Mouse (Mus musculus) heart, embryonic 16.5 days (tissue): ENCODE data around the gene Gm47985. TPM values are rescaled to one million over a fixed set of nuclear protein-coding genes. Genes with fewer than 3 reads are reported as not detected.
"Not testable (repeated sequence)": the region's sequence is repeated elsewhere in the genome, so short reads cannot be mapped to it uniquely, and the experiment has no call there.

Source experiments
- ATAC-seq: fragments of 200-750 bp; cut with Nextera tagmentation; replicated peaks from 2 replicates; pipeline ENCODE4 v1.8.0; 2017; ENCODE audit warnings: moderate number of reproducible peaks; ENCODE audit not compliant: insufficient read depth, low FRiP score; ENCODE audit errors: extremely low read depth
- H3K27ac ChIP-seq: fragments of 300-500 bp; sonication (generic); 2 replicates; pipeline ENCODE4 v1.5.1; 2014; ENCODE audit warnings: mild to moderate bottlenecking, low read length, control low read depth, moderate library complexity
- H3K27me3 ChIP-seq: fragments of 300-500 bp; sonication (generic); 2 replicates; pipeline ENCODE4 v1.6.1; 2014; ENCODE audit warnings: low read length, mixed read lengths; ENCODE audit not compliant: control insufficient read depth, insufficient read depth
- H3K36me3 ChIP-seq: fragments of 300-500 bp; sonication (generic); 2 replicates; pipeline ENCODE4 v1.6.1; 2014; ENCODE audit not compliant: control insufficient read depth, insufficient read depth
- H3K4me1 ChIP-seq: fragments of 300-500 bp; sonication (generic); 2 replicates; pipeline ENCODE4 v1.6.1; 2014; ENCODE audit warnings: low read length, mixed read lengths; ENCODE audit not compliant: control insufficient read depth, insufficient read depth
- H3K4me2 ChIP-seq: fragments of 300-500 bp; sonication (generic); 2 replicates; pipeline ENCODE4 v1.6.1; 2014; ENCODE audit warnings: low read depth, mild to moderate bottlenecking, control low read depth, low read length
- H3K4me3 ChIP-seq: fragments of 300-500 bp; sonication (generic); 2 replicates; pipeline ENCODE4 v1.5.1; 2014; ENCODE audit warnings: mild to moderate bottlenecking, control low read depth, low read length
- H3K9ac ChIP-seq: fragments of 300-500 bp; sonication (generic); 2 replicates; pipeline ENCODE4 v1.6.1; 2014; ENCODE audit warnings: low read length, control low read depth
- H3K9me3 ChIP-seq: fragments of 300-500 bp; sonication (generic); replicated peaks from 2 replicates; pipeline ENCODE4 v1.6.1; 2016; ENCODE audit warnings: low read length; ENCODE audit not compliant: control insufficient read depth
- WGBS: fragments of 180-500 bp; shearing (Covaris S2); extraction: QIAGEN DNeasy Blood & Tissue Kit; methylation state at CpG from one replicate; pipeline ENCODE4 v1.1.7; 2014; 5-methylcytosine and 5-hydroxymethylcytosine counted together
- polyA plus RNA-seq: library from polyadenylated mRNA; unstranded; fragments of >200 nt; fragmentation: Nextera tagmentation; extraction: Ambion mirVana; gene quantifications from 2 replicates; pipeline ENCODE4 v1.2.1, GENCODE M21; 2015

Gene Gm47985
- polyA plus RNA-seq = 0.14 and 0.28 TPM in 2 replicates

DNA sequence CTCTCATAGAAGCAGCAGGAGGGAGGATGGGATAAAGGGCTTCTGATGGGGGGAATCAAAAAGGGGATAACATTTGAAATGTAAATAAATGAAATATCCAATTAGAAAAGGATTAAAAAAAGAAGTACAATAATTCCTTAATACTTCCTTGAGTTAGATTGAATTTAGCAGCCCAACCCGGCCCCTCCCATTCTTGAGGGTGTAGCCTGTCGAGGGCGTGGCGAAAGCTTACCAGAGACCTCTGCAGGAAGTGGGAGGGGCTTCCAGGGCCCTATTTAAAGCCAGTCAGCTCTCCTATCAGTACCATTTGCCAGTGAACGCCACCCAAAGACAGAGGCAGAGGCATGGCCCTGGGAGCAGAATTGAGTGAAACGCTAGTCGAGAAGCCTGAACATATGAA lies at the start of gene Gm47985:
TSS of gene Gm47985 (plus strand) at position 272 of the 400 bp plus-strand sequence.
- not testable (repeated sequence) for ATAC-seq

DNA sequence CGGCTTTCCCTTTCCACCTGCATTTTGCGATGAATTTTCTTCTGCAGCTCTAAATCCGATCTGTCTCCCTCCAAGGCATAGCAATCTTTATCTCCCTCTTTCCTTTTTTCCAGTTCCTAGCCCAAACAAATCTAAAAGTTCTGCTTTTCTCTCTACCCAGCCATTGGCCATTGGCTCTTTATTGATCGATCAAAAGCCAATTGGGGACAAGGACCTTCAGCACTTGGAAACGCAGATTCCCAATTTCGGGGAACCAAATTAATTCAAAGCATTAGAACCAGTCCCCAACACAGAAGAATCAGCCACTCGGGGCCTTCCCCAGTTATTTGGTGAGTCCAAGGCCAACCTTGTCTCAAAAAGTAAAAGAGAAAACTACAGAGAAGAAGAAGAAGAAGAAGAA lies 49.7 kb upstream of the Gm47985 start:
- Histone ChIP-seq H3K27me3 (no peaks in the 10 kb centered on the region), H3K4me1 (peaks cover 25% of the 10 kb centered on the region), H3K4me2 (no peak overlapping the region), H3K9me3 (no peaks in the 10 kb centered on the region), H3K4me3 (no peak overlapping the region), H3K36me3 (no peaks in the 10 kb centered on the region), H3K27ac (no peak overlapping the region), H3K9ac (no peak overlapping the region)
- 89% methylated on average over 7 of the region's 7 CpGs for WGBS
- no peak for ATAC-seq

More for the DNA sequence above, at the start of gene Gm47985:
- H3K27me3 ChIP-seq, H3K4me1 ChIP-seq, H3K27ac ChIP-seq, H3K9me3 ChIP-seq, H3K9ac ChIP-seq, H3K36me3 ChIP-seq, H3K4me2 ChIP-seq, H3K4me3 ChIP-seq: not testable (repeated sequence)
- WGBS = no CpG with 5 or more reads among the region's 7 CpGs

GRCm38 (mm10) chr1:151138388-151138787 lies 43.9 kb upstream of the Gm47985 start:
- Histone ChIP-seq H3K9ac (no peak overlapping the region), H3K4me1 (no peaks in the 10 kb centered on the region), H3K36me3 (no peaks in the 10 kb centered on the region), H3K27ac (no peak overlapping the region), H3K4me2 (no peak overlapping the region), H3K9me3 (no peaks in the 10 kb centered on the region), H3K27me3 (no peaks in the 10 kb centered on the region), H3K4me3 (no peak overlapping the region)
- WGBS = 55% methylated on average over 6 of the region's 6 CpGs
- ATAC-seq = no peak

GRCm38 (mm10) chr1:151140956-151141355 lies 41.4 kb upstream of the Gm47985 start:
- 75% methylated on average over 3 of the region's 3 CpGs for WGBS
- Histone ChIP-seq H3K9me3 (no peaks in the 10 kb centered on the region), H3K4me2 (no peak overlapping the region), H3K4me3 (no peak overlapping the region), H3K36me3 (no peaks in the 10 kb centered on the region), H3K9ac (no peak overlapping the region), H3K4me1 (peaks cover 16% of the 10 kb centered on the region), H3K27me3 (no peaks in the 10 kb centered on the region), H3K27ac (no peak overlapping the region)
- no peak for ATAC-seq

DNA sequence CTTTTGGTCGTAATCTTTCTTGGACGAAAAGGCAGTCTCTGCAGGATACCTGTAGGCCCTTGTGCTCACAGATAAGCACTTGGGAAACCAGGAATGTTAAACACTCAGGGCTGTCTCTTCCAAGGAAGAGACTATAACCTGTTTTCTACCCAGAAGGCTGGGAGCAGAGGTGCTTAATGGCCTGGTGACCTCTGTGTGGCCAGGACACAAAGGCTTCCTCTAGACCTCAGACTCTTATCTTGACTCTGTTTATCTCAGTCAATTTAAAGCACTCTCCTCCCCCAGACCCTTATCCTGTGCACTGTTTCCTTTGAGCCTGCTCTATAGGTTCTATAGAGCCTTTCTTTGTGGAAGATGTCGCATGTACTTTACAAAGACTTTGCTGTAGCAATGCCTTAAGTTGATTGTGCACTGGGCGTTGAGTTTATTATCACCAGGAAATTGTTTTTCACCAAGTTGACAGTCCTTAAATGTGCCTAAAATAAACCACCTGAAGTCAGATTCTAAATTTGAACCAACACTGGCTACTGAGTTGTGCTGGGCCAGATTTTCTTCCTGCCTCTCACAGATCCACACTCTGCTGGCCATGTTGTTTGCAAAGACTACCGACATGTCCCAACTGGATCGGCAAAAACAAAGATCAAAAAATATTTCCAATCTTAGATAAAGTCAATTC lies 37.7 kb upstream of the Gm47985 start:
- Histone ChIP-seq H3K4me3 (no peak overlapping the region), H3K36me3 (no peaks in the 10 kb centered on the region), H3K9ac (peak overlapping the region; percentile 26; the same call in 1 of the 2 replicates), H3K27ac (peak overlapping the region; percentile 82), H3K9me3 (no peaks in the 10 kb centered on the region), H3K27me3 (no peaks in the 10 kb centered on the region), H3K4me1 (peaks cover 16% of the 10 kb centered on the region), H3K4me2 (no peak overlapping the region)
- ATAC-seq = peak; percentile 85
- WGBS = 21% methylated on average over 6 of the region's 6 CpGs

- H3K9me3 ChIP-seq = no peaks in the 10 kb centered on the region
- H3K4me3 ChIP-seq = no peak overlapping the region
- no peak overlapping the region for H3K4me2 ChIP-seq
- peaks cover 19% of the 10 kb centered on the region for H3K4me1 ChIP-seq
- no peak overlapping the region for H3K9ac ChIP-seq
- H3K36me3 ChIP-seq = no peaks in the 10 kb centered on the region
- H3K27me3 ChIP-seq = no peaks in the 10 kb centered on the region
- no peak overlapping the region for H3K27ac ChIP-seq
- ATAC-seq = no peak
Observed at GRCm38 (mm10) chr1:151147801-151148200, 34.5 kb upstream of the Gm47985 start.

DNA sequence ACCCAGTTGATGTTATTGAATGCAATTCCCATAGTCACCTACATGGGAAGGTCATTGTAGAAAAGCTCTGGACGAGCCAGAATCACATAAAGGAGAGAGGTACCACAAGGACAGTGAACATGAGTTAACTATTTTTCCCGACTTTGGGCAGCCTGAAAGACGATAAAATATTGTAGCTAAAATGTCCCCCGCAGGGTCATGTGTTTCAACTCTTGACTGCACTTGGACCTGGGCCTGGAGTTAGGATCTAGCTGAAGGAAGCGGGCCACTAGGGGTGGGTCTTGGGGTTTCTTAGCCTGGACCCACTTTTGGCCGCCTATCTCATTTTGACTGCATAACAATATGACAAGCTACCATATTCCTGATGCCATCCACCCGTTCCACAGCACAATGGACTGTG lies 32.1 kb upstream of the Gm47985 start:
- no peaks in the 10 kb centered on the region for H3K36me3 ChIP-seq
- ATAC-seq = no peak
- H3K9me3 ChIP-seq = no peaks in the 10 kb centered on the region
- WGBS = 91% methylated on average over 7 of the region's 7 CpGs
- no peak overlapping the region for H3K4me2 ChIP-seq
- no peak overlapping the region for H3K4me3 ChIP-seq
- H3K9ac ChIP-seq = no peak overlapping the region
- no peaks in the 10 kb centered on the region for H3K27me3 ChIP-seq
- no peak overlapping the region for H3K27ac ChIP-seq
- peaks cover 11% of the 10 kb centered on the region for H3K4me1 ChIP-seq

DNA sequence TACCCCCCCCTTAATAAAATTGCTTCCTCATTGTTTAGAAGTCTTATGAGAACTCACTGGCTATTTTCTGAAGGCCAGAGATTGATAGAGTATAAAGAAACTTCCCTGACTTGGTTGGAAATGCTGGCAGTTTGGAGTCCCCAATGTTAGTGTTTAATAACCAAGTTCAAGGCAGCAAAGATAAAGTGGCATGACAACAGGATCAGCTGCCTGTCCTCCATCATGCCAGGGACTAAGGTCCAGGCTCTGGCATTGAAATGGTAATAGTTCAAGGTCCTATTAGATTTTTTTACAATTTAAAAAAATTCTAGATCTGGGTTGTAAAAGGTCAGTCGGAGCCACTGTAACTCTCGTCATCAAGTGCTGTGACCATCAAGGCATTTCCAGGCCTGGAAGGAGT lies 31.2 kb upstream of the Gm47985 start:
- Histone ChIP-seq H3K27me3 (no peaks in the 10 kb centered on the region), H3K4me3 (no peak overlapping the region), H3K36me3 (no peaks in the 10 kb centered on the region), H3K4me2 (no peak overlapping the region), H3K27ac (no peak overlapping the region), H3K9me3 (no peaks in the 10 kb centered on the region), H3K9ac (no peak overlapping the region), H3K4me1 (peaks cover 9% of the 10 kb centered on the region)
- 65% methylated on average over 2 of the region's 2 CpGs for WGBS
- no peak for ATAC-seq

GRCm38 (mm10) chr1:151153056-151153652 lies 29.2 kb upstream of the Gm47985 start:
- whole genome bisulfite sequencing = 40% methylated on average over 6 of the region's 6 CpGs
- H3K4me1 ChIP-seq = peaks cover 21% of the 10 kb centered on the region
- peak; percentile 79 for ATAC-seq
- H3K9ac ChIP-seq = no peak overlapping the region; the same call in 1 of the 2 replicates
- no peak overlapping the region for H3K4me3 ChIP-seq
- H3K4me2 ChIP-seq = peak overlapping the region; percentile 17; the same call in 1 of the 2 replicates
- peak overlapping the region; percentile 77 for H3K27ac ChIP-seq
- no peaks in the 10 kb centered on the region for H3K27me3 ChIP-seq
- H3K9me3 ChIP-seq = no peaks in the 10 kb centered on the region
- no peaks in the 10 kb centered on the region for H3K36me3 ChIP-seq
